Mouse (Mus musculus) midbrain, embryonic 10.5 days (tissue): ENCODE data around the gene Ano1. TPM values are rescaled to one million over a fixed set of nuclear protein-coding genes. Genes with fewer than 3 reads are reported as not detected.

Experiments used
- DNase-seq: peaks from one replicate; pipeline ENCODE4 v3.0.0-alpha.2; 2017; ENCODE audit warnings: low spot score
- H3K27ac ChIP-seq: fragments of 300-500 bp; sonication (generic); replicated peaks from 2 replicates; pipeline ENCODE4 v1.5.1; 2016; ENCODE audit warnings: mild to moderate bottlenecking
- H3K27me3 ChIP-seq: fragments of 300-500 bp; sonication (generic); 2 replicates; pipeline ENCODE4 v1.6.1; 2016; ENCODE audit warnings: low read depth, mild to moderate bottlenecking; ENCODE audit not compliant: poor library complexity, severe bottlenecking
- H3K36me3 ChIP-seq: fragments of 300-500 bp; sonication (generic); 2 replicates; pipeline ENCODE4 v1.6.1; 2016; ENCODE audit warnings: mild to moderate bottlenecking, moderate library complexity
- H3K4me1 ChIP-seq: fragments of 300-500 bp; sonication (generic); 2 replicates; pipeline ENCODE4 v1.6.1; 2016
- H3K4me3 ChIP-seq: fragments of 300-500 bp; sonication (generic); 2 replicates; pipeline ENCODE4 v1.5.1; 2016; ENCODE audit warnings: mild to moderate bottlenecking, moderate library complexity
- H3K9me3 ChIP-seq: fragments of 300-500 bp; sonication (generic); replicated peaks from 2 replicates; pipeline ENCODE4 v1.6.1; 2016; ENCODE audit warnings: mild to moderate bottlenecking
- WGBS: fragments of 180-500 bp; shearing (Covaris S2); methylation state at CpG from one replicate; pipeline ENCODE4 v1.1.7; 2016; 5-methylcytosine and 5-hydroxymethylcytosine counted together
- polyA plus RNA-seq: library from polyadenylated mRNA; unstranded; fragments of >200 nt; fragmentation: Nextera tagmentation; extraction: Ambion mirVana; gene quantifications from 2 replicates; pipeline ENCODE4 v1.2.1, GENCODE M21; 2016

Gene Ano1
- polyA plus RNA-seq, 1 experiment from 2014 or later, result 29.4 TPM

DNA sequence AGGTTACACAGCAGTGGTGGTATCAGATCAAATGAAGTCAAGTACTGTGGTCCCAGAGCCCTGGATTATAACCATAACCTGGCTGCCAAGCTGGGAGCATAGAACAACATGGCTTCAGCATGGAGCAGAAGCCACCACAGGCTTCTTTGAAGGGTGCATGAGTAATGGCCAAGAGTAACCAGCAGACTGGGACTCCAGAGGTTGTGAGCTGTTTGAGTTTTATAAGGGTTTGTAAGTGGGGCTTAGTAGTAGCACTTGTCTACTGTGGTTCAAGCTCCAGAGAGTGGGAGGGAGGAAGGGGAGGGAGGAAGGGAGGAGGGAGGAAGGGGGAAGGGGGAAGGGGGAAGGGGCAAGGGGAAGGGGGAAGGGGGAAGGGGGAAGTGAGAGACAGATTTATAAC is 131.5 kb downstream of the Ano1 start:
- Histone ChIP-seq H3K27me3 (peaks cover 54% of the 10 kb centered on the region), H3K36me3 (peaks cover 82% of the 10 kb centered on the region), H3K4me3 (no peak overlapping the region), H3K27ac (peak overlapping the region; percentile 77), H3K4me1 (peaks cover 36% of the 10 kb centered on the region), H3K9me3 (peaks cover 11% of the 10 kb centered on the region; the same call in 1 of the 2 replicates)
- no peak for DNase-seq

DNA sequence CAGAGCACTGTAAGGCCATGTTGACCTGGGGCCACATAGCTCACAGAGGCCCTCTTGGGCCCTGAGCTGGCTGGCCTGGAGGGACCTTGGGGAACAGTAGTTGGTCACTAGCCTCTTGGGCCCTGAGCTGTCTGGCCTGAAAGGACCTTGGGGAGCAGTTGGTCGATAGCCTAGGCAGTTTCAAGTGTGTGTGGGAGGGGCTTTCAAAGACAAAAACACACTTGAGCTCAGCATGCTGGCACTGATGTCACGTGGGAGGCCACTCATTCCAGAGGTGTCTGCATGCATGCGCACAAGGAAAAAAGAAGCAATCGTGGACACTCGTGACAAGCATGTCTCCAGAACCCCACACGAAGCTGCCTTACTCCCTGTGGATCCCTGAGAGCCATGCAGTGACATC is 136.4 kb downstream of the Ano1 start:
- no peak for DNase-seq
- no peak overlapping the region for H3K4me3 ChIP-seq
- H3K36me3 ChIP-seq, result peaks cover 90% of the 10 kb centered on the region
- H3K27me3 ChIP-seq, result peaks cover 16% of the 10 kb centered on the region
- peaks cover 4% of the 10 kb centered on the region for H3K4me1 ChIP-seq
- WGBS, result 83% methylated on average over 6 of the region's 6 CpGs
- peak overlapping the region; percentile 56; the same call in 1 of the 2 replicates for H3K27ac ChIP-seq
- no peaks in the 10 kb centered on the region for H3K9me3 ChIP-seq

DNA sequence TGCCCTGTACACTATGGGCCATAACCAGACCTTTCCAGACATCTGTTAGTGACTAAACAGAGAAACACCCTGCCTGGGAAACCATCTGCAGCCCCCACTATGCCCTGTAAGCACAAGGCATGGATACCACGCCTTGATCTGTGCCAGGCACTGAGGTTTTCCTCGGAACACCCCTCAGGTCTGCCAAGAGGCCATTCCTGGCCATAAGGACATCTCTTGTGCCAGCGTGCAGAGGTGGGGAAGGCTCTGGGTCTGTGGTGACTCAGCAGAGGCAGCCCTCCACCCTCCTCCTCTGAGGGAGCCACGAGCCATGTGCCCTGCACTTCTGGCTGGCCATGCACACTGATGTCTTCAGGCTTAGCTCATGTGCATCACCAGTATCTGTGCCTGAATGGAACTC is 138.9 kb downstream of the Ano1 start:
- H3K36me3 ChIP-seq, result peaks cover 92% of the 10 kb centered on the region
- no peaks in the 10 kb centered on the region for H3K9me3 ChIP-seq
- H3K4me1 ChIP-seq, result no peaks in the 10 kb centered on the region
- H3K27ac ChIP-seq, result peak overlapping the region; percentile 25
- H3K4me3 ChIP-seq, result no peak overlapping the region
- peaks cover 9% of the 10 kb centered on the region for H3K27me3 ChIP-seq
- WGBS, result 83% methylated on average over 4 of the region's 4 CpGs
- DNase-seq, result no peak

DNA sequence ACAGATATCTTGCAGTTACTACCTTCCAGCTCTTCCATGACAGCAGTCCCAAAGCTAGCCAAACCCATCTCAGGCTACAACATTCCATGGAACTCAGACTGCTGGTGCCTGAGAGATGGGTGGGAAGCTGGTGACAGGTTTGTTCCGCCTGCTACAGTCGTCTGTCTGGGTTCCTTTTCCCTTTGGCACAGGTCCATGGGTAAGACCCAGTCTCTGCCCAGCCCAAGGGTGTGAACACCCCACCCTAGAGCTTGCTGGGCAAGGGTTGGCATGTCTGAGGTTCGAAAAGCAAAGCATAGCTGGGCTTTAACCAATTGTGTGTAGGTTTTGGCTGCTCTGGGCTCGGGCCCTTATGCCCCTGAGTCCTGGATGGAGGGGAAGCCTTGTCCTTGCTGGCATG is 139.4 kb downstream of the Ano1 start:
- Histone ChIP-seq H3K27me3 (peaks cover 9% of the 10 kb centered on the region), H3K4me3 (no peak overlapping the region), H3K36me3 (peaks cover 92% of the 10 kb centered on the region), H3K4me1 (no peaks in the 10 kb centered on the region), H3K27ac (peak overlapping the region; percentile 25), H3K9me3 (no peaks in the 10 kb centered on the region)
- WGBS, result 87% methylated on average over 4 of the region's 4 CpGs
- DNase-seq, result no peak

DNA sequence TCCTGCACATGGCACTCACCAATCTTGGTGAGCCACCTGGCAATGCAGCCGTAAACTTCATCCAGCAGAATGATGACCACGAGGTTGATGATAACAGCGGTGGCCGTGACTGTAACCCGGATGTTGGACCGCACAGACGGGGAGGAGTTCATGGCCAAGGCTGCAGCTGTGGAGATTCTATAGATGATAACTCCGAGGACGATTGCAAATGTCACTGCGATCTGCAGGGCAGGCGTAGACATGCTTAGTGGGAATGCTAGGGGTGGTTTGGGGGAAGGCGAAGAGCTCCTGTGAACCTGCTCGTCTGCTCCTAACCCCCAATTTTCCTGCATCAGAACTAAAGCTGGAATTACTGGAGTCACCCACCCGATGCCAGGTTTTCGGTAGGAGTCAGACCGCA is 140.2 kb downstream of the Ano1 start:
- H3K4me3 ChIP-seq, result no peak overlapping the region
- peak overlapping the region; percentile 25 for H3K27ac ChIP-seq

DNA sequence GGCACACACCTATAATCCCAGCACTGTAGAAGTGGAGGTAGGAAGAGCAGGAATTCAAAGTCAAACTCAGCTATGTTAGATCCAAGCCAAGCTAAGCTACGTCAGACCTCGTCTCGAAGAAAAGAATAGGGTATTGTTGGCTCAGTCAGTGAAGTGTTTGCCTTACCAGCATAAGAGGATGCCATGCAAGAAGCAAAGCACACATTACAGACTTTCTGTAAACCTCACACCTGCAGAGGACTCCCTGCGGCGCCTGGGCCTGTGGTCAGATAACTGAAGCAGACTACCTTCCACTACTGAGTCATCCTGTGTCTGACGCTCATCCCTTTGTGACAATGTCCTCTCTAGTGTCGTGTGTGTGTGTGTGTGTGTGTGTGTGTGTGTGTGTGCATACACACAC is 142.2 kb downstream of the Ano1 start:
- Histone ChIP-seq H3K36me3 (peaks cover 99% of the 10 kb centered on the region), H3K9me3 (no peaks in the 10 kb centered on the region), H3K27me3 (peaks cover 9% of the 10 kb centered on the region), H3K4me3 (no peak overlapping the region), H3K4me1 (no peaks in the 10 kb centered on the region), H3K27ac (peak overlapping the region; percentile 52)
- DNase-seq, result no peak
- WGBS, result 80% methylated on average over 7 of the region's 7 CpGs

More for the DNA sequence above, 140.2 kb downstream of the Ano1 start:
- 95% methylated on average over 16 of the region's 16 CpGs for WGBS
- Histone ChIP-seq H3K27me3 (peaks cover 9% of the 10 kb centered on the region), H3K36me3 (peaks cover 94% of the 10 kb centered on the region), H3K4me1 (no peaks in the 10 kb centered on the region), H3K9me3 (no peaks in the 10 kb centered on the region)
- DNase-seq, result no peak

- H3K4me1 ChIP-seq, result no peaks in the 10 kb centered on the region
- DNase-seq, result no peak
- peaks cover 8% of the 10 kb centered on the region for H3K27me3 ChIP-seq
- 92% methylated on average over 15 of the region's 15 CpGs for WGBS
- H3K36me3 ChIP-seq, result peaks cover 99% of the 10 kb centered on the region
- peak overlapping the region; percentile 74; the same call in 1 of the 2 replicates for H3K27ac ChIP-seq
- H3K4me3 ChIP-seq, result no peak overlapping the region
- no peaks in the 10 kb centered on the region for H3K9me3 ChIP-seq
These were observed 143.9 kb downstream of the Ano1 start for GRCm38 (mm10) chr7:144607862-144608261.

DNA sequence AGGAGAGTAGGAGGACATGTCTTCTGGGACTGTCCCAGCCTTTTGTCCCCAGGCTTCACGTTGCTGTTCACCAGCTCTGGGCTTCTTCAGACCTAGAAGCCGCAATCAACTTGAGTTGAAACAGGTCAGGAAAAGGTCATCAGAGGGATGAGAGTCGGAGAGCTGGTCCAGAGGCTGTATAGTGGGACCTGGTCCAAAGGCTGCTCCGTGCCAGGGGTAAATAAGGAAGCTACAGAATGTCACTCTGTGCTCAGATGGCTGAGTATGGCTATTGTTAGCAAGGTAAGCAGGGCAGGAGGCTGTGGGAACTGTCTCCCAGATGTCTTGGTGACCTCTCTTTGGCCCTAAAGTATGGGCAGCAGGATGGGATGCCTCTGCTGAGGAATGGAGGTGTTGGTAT is 147.0 kb downstream of the Ano1 start:
- Histone ChIP-seq H3K9me3 (no peaks in the 10 kb centered on the region), H3K36me3 (peaks cover 99% of the 10 kb centered on the region), H3K27me3 (no peaks in the 10 kb centered on the region), H3K4me3 (no peak overlapping the region), H3K27ac (peak overlapping the region; percentile 53; the same call in 1 of the 2 replicates), H3K4me1 (peaks cover 17% of the 10 kb centered on the region)
- no peak for DNase-seq
- 84% methylated on average over 4 of the region's 4 CpGs for WGBS

GRCm38 (mm10) chr7:144604291-144604690 is 147.5 kb downstream of the Ano1 start:
- H3K4me3 ChIP-seq, result no peak overlapping the region
- DNase-seq, result no peak
- WGBS, result 99% methylated on average over 2 of the region's 2 CpGs
- peaks cover 99% of the 10 kb centered on the region for H3K36me3 ChIP-seq
- peaks cover 17% of the 10 kb centered on the region for H3K4me1 ChIP-seq
- H3K27ac ChIP-seq, result peak overlapping the region; percentile 53; the same call in 1 of the 2 replicates
- H3K9me3 ChIP-seq, result no peaks in the 10 kb centered on the region
- no peaks in the 10 kb centered on the region for H3K27me3 ChIP-seq

DNA sequence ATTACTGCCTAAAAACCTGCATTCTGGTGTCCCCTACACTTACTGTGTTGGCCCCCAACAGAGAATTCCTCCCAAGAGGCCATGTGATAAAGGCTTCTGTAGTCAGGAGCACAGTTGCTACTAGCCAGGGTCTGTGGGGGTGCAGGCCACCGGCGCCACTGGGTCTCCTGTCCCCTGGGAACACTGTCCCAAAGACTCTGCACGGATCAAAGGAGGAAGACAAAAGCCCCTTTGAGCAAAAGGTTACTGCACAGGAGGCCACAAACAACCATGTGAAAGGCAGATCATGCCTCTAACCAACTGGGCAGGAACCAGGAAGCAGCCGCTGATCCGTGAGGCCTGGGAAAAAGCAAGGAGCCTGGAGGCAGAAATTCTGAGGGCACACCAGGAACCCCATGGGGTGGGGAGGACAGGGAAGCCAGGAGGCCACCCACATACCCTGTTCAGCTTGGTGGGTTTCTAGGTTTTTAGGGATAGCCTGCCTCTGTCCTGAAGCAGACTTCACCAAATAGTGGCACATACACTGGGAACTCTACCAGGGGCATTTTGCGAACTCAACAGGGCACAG is 151.4 kb downstream of the Ano1 start:
- Histone ChIP-seq H3K27me3 (no peaks in the 10 kb centered on the region), H3K27ac (peak overlapping the region; percentile 75), H3K9me3 (no peaks in the 10 kb centered on the region), H3K36me3 (peaks cover 97% of the 10 kb centered on the region), H3K4me1 (peaks cover 25% of the 10 kb centered on the region), H3K4me3 (no peak overlapping the region)
- no peak for DNase-seq
- WGBS, result 37% methylated on average over 6 of the region's 6 CpGs

- Histone ChIP-seq H3K36me3 (peaks cover 56% of the 10 kb centered on the region), H3K4me3 (no peak overlapping the region), H3K27me3 (peaks cover 12% of the 10 kb centered on the region; the same call in 1 of the 2 replicates), H3K9me3 (no peaks in the 10 kb centered on the region), H3K4me1 (peaks cover 14% of the 10 kb centered on the region), H3K27ac (peak overlapping the region; percentile 77)
- WGBS, result 90% methylated on average over 3 of the region's 3 CpGs
- DNase-seq, result no peak
These were observed 162.3 kb downstream of the Ano1 start for GRCm38 (mm10) chr7:144589508-144589907.

GRCm38 (mm10) chr7:144587291-144587690 is 164.5 kb downstream of the Ano1 start:
- WGBS, result 37% methylated on average over 2 of the region's 2 CpGs

DNA sequence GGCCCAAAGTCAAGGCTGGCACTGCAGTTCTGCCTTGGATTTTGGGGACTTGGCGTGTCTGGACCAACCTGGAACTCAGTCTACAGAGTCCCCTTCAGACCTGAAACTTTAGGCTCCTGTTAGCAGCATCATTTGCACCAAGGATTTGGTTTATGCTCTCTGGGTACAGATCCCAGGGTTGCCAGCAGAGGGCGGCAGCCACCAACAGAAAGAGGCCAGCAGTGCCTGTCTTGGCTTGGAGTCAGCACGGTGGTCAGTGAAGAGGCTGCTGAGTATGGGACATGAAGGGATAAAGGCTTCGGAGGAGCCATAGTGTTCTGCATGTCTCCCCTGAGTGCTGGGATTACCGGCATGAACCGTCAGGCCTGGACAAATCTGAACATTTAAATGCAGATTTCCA is 166.1 kb downstream of the Ano1 start:
- Histone ChIP-seq H3K4me3 (no peak overlapping the region), H3K27ac (peak overlapping the region; percentile 76), H3K36me3 (peaks cover 20% of the 10 kb centered on the region), H3K27me3 (peaks cover 12% of the 10 kb centered on the region; the same call in 1 of the 2 replicates), H3K9me3 (no peaks in the 10 kb centered on the region), H3K4me1 (peaks cover 39% of the 10 kb centered on the region)
- peak; percentile 85 for DNase-seq
- 11% methylated on average over 6 of the region's 6 CpGs for whole genome bisulfite sequencing

More at GRCm38 (mm10) chr7:144587291-144587690, 164.5 kb downstream of the Ano1 start:
- no peak overlapping the region for H3K4me3 ChIP-seq
- H3K27ac ChIP-seq, result peak overlapping the region; percentile 76
- DNase-seq, result peak; percentile 41
- no peaks in the 10 kb centered on the region for H3K9me3 ChIP-seq
- H3K27me3 ChIP-seq, result peaks cover 12% of the 10 kb centered on the region; the same call in 1 of the 2 replicates
- H3K36me3 ChIP-seq, result peaks cover 34% of the 10 kb centered on the region
- H3K4me1 ChIP-seq, result peaks cover 27% of the 10 kb centered on the region
